ENCODE assay signal across 28 mouse cellular contexts in genomic region chr10:68214809-68215468, GRCm38 (mm10).
DNase-seq lines count a peak whose midpoint lies in the region; ATAC-seq lines count a peak whose summit lies in the region.
"Had no signal": no experiment of that assay in that cellular context is flagged by ENCODE, and none has a peak within 500 bp of the region (broad histone marks: within the 10 kb centered on the region; RNA-seq: fewer than 3 reads in every experiment).

No protein-coding gene starts in this region.

- no peak overlapping the region for H3K4me2 ChIP-seq in liver, embryonic 16.5 days (ENCODE audit: low read depth, low read length)
- H3K4me2 ChIP-seq in liver, embryonic 11.5 days, result no peak overlapping the region
- H3K4me2 ChIP-seq: embryonic facial prominence, embryonic 15.5 days; forebrain, embryonic 12.5 days; hindbrain, embryonic 15.5 days; limb, embryonic 15.5 days; midbrain, embryonic 15.5 days; neural tube, embryonic 15.5 days had no signal

- peak; percentile 20 to 21 for DNase-seq in adrenal gland, postnatal 36 days
- no peak for DNase-seq in adrenal gland, adult 8-10 months
- peak; percentile 29 to 57 for DNase-seq in kidney, adult 8-10 months
- no peak for DNase-seq in kidney, postnatal 25 days
- DNase-seq in liver, embryonic 11.5 days (ENCODE audit: low spot score), result no peak
- DNase-seq: cerebellum, adult 2 months; cerebellum, postnatal 14 days; forebrain, postnatal 0 days; heart, postnatal 14 days; layer of hippocampus, adult 9-11 months; lung, adult 2 months; lung, postnatal 14 days; retina, postnatal 1 day; right cerebral cortex, postnatal 14 days; thymus, postnatal 4 days had no signal

- 68% methylated on average over 9 of the region's 9 CpGs for WGBS in liver, embryonic 16.5 days (ENCODE audit: insufficient replicate concordance)
- 90% methylated on average over 9 of the region's 9 CpGs for WGBS in liver, embryonic 11.5 days

- peaks cover 15% of the 10 kb centered on the region for H3K36me3 ChIP-seq in liver, embryonic 16.5 days (ENCODE audit: control insufficient read depth, insufficient read depth)
- H3K36me3 ChIP-seq in liver, embryonic 11.5 days (ENCODE audit: control insufficient read depth, insufficient read depth, low read length), result peaks cover 5% of the 10 kb centered on the region; the same call in 1 of the 2 replicates
- H3K36me3 ChIP-seq: midbrain, embryonic 15.5 days had no signal

- no peak for ATAC-seq in liver, embryonic 16.5 days (ENCODE audit: low read depth)
- no peak for ATAC-seq in liver, embryonic 11.5 days (replicated peaks; ENCODE audit: low FRiP score)
- ATAC-seq: CD4-positive, CD25-positive, alpha-beta regulatory T cell, adult 4 months; forebrain, postnatal 0 days; inflammation-experienced regulatory T-cells, adult 6 months; midbrain, embryonic 15.5 days had no signal

- H3K27me3 ChIP-seq in liver, embryonic 16.5 days (ENCODE audit: control insufficient read depth, insufficient read depth, low read depth, low read length), result no peaks in the 10 kb centered on the region
- no peaks in the 10 kb centered on the region for H3K27me3 ChIP-seq in liver, embryonic 11.5 days (replicated peaks; ENCODE audit: control insufficient read depth, insufficient read depth, low read length)
- H3K27me3 ChIP-seq: embryonic facial prominence, embryonic 15.5 days; forebrain, embryonic 12.5 days; hindbrain, embryonic 15.5 days; limb, embryonic 15.5 days; midbrain, embryonic 15.5 days; neural tube, embryonic 15.5 days had no signal

- no peak overlapping the region for H3K4me3 ChIP-seq in liver, embryonic 16.5 days (ENCODE audit: low read depth, low read length)
- no peak overlapping the region for H3K4me3 ChIP-seq in liver, embryonic 11.5 days (ENCODE audit: low read depth, low read length)
- H3K4me3 ChIP-seq: embryonic facial prominence, embryonic 10.5 days; embryonic facial prominence, embryonic 15.5 days; forebrain, embryonic 12.5 days; hindbrain, embryonic 10.5 days; hindbrain, embryonic 15.5 days; limb, embryonic 10.5 days; limb, embryonic 15.5 days; midbrain, embryonic 10.5 days; midbrain, embryonic 15.5 days; neural tube, embryonic 15.5 days had no signal

- peaks cover 4% of the 10 kb centered on the region for H3K4me1 ChIP-seq in liver, embryonic 16.5 days (ENCODE audit: control insufficient read depth, low read depth, low read length)
- H3K4me1 ChIP-seq in liver, embryonic 11.5 days (replicated peaks; ENCODE audit: control insufficient read depth, insufficient read depth, low read length), result peaks cover 5% of the 10 kb centered on the region

- 0 out of 2 replicates have a peak overlapping the region, but pooled peaks have one; percentile 30 for H3K27ac ChIP-seq in liver, embryonic 16.5 days (ENCODE audit: low read length)
- H3K27ac ChIP-seq in liver, embryonic 11.5 days (ENCODE audit: low read depth, low read length), result no peak overlapping the region
- H3K27ac ChIP-seq: embryonic facial prominence, embryonic 10.5 days; embryonic facial prominence, embryonic 15.5 days; forebrain, embryonic 12.5 days; hindbrain, embryonic 10.5 days; hindbrain, embryonic 15.5 days; limb, embryonic 10.5 days; limb, embryonic 15.5 days; midbrain, embryonic 10.5 days; midbrain, embryonic 15.5 days; neural tube, embryonic 15.5 days had no signal

- H3K9ac ChIP-seq in liver, embryonic 16.5 days (ENCODE audit: low read depth, low read length), result no peak overlapping the region
- H3K9ac ChIP-seq in liver, embryonic 11.5 days (ENCODE audit: low read depth, low read length), result no peak overlapping the region
- H3K9ac ChIP-seq: embryonic facial prominence, embryonic 15.5 days; forebrain, embryonic 12.5 days; forebrain, postnatal 0 days; hindbrain, embryonic 15.5 days; limb, embryonic 15.5 days; midbrain, embryonic 15.5 days; neural tube, embryonic 15.5 days had no signal

- peaks cover 4% of the 10 kb centered on the region; the same call in 1 of the 2 replicates for H3K9me3 ChIP-seq in liver, embryonic 16.5 days (replicated peaks; ENCODE audit: control insufficient read depth, low read length)
- H3K9me3 ChIP-seq in liver, embryonic 11.5 days (ENCODE audit: control insufficient read depth, low read length), result peaks cover 9% of the 10 kb centered on the region
- H3K9me3 ChIP-seq: neural tube, embryonic 15.5 days had no signal

Comparison
In these comparisons a context has a peak if more than half of its experiments do, and no peak if none do; other contexts are left out.
1. DNase-seq: peak in adrenal gland, postnatal 36 days (2 of 2) and kidney, adult 8-10 months (2 of 2); none in adrenal gland, adult 8-10 months (single experiment), kidney, postnatal 25 days (0 of 2) and liver, embryonic 11.5 days (single experiment).